Mouse (Mus musculus): Measurements from ENCODE around the gene Gm28230. TPM values are rescaled to one million over a fixed set of nuclear protein-coding genes. Genes with fewer than 3 reads are reported as not detected.
A peak's percentile ranks its signal among the peaks of the same experiment; 100 is the strongest.

Gm28230 gene
- polyA plus RNA-seq, 1 experiment from 2014 or later: not detected

DNA sequence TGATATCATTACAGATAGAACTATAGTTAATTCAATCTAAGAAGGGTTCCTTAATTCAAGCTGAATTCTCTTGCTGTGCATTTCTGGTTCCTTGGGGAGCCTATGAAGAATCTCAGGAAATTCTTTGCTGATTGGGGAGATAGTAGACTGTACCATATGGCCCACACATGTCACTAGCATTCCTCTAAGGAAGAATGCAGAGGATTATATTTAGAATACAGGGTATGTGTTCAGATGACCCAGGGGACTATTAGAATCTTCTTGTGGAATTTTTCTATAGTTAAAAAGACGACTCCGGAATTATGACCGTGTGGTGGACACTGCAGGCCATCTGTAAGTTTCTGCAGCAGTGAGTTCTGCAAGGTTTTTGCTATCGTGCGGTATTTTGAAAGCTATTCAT lies 54.9 kb downstream of the Gm28230 start:
- DNase-seq (ENCODE audit: low spot score) (no peak), ATAC-seq (replicated peaks; ENCODE audit: low FRiP score) (no peak)
- Histone ChIP-seq H3K9me3 (ENCODE audit: control insufficient read depth, low read length) (no peaks in the 10 kb centered on the region), H3K27me3 (ENCODE audit: control insufficient read depth, insufficient read depth, low read length) (no peaks in the 10 kb centered on the region), H3K4me3 (ENCODE audit: low read depth, low read length) (no peak overlapping the region), H3K36me3 (ENCODE audit: control insufficient read depth, insufficient read depth, low read length) (no peaks in the 10 kb centered on the region), H3K9ac (ENCODE audit: low read length) (no peak overlapping the region), H3K4me2 (ENCODE audit: low read depth, low read length, severe bottlenecking) (no peak overlapping the region), H3K4me1 (replicated peaks; ENCODE audit: control insufficient read depth, insufficient read depth, low read length) (no peaks in the 10 kb centered on the region), H3K27ac (ENCODE audit: low read depth, low read length) (no peak overlapping the region)
- WGBS: 90% methylated on average over 5 of the region's 5 CpGs

DNA sequence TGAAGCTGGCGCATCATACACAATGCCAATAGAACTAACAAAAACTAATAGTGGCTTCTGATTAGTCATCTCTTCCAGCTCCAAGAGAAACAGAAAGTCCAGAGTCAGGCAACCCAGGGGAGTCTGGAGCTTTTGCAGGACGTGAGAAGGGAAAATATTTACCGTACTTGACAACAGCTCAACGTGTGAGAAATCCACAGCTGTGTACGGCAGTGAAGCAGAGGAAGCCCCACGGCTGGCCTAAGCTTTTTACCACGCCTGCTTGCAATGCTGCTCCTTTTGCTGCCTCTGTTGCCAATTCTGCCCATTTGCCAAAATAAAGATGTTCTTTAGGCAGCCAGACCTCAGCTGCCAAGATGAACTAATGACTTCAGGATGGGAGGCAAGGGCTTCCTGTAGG lies 69.0 kb downstream of the Gm28230 start:
- 76% methylated on average over 7 of the region's 7 CpGs for WGBS
- no peak overlapping the region for H3K4me3 ChIP-seq (ENCODE audit: low read depth, low read length)
- H3K4me2 ChIP-seq (ENCODE audit: low read depth, low read length, severe bottlenecking): no peak overlapping the region
- no peak overlapping the region for H3K9ac ChIP-seq (ENCODE audit: low read length)
- no peak overlapping the region for H3K27ac ChIP-seq (ENCODE audit: low read depth, low read length)
- DNase-seq (ENCODE audit: low spot score) (no peak), ATAC-seq (replicated peaks; ENCODE audit: low FRiP score) (no peak)
- no peaks in the 10 kb centered on the region for H3K27me3 ChIP-seq (ENCODE audit: control insufficient read depth, insufficient read depth, low read length)
- H3K9me3 ChIP-seq (ENCODE audit: control insufficient read depth, low read length): no peaks in the 10 kb centered on the region
- H3K36me3 ChIP-seq (ENCODE audit: control insufficient read depth, insufficient read depth, low read length): no peaks in the 10 kb centered on the region
- no peaks in the 10 kb centered on the region for H3K4me1 ChIP-seq (replicated peaks; ENCODE audit: control insufficient read depth, insufficient read depth, low read length)

MicroRNAs within 50 kb of the gene (microRNA counts, 519-probe panel; counts per million panel counts)
- 31.2 counts per million for microRNA mmu-miR-10b

Small RNA genes within 50 kb of the gene (microRNA-seq; reads per million reads assigned to microRNA genes)
- gene Gm44463 (ENCODE audit: insufficient number of aligned reads): not detected
- 71.5 reads per million, percentile 30 among the genes with 10 or more reads in this experiment for gene Mir10b (ENCODE audit: insufficient number of aligned reads)

Other genes with a start within 250 kb of the Gm28230 start
- 46.1 and 46.3 TPM in 2 replicates for gene Lnpk, start 147.3 kb upstream of the Gm28230 start, polyA plus RNA-seq (2014; fragmentation: Nextera tagmentation; extraction: Ambion mirVana)
- gene Evx2, start 67.2 kb upstream of the Gm28230 start, polyA plus RNA-seq (2014; fragmentation: Nextera tagmentation; extraction: Ambion mirVana): not detected in 2 replicates
- not detected in 2 replicates for gene Hoxd13, start 58.4 kb upstream of the Gm28230 start, polyA plus RNA-seq (2014; fragmentation: Nextera tagmentation; extraction: Ambion mirVana)
- gene Hoxd12, start 51.7 kb upstream of the Gm28230 start, polyA plus RNA-seq (2014; fragmentation: Nextera tagmentation; extraction: Ambion mirVana): not detected in 2 replicates
- gene Hoxd11, start 47.2 kb upstream of the Gm28230 start, polyA plus RNA-seq (2014; fragmentation: Nextera tagmentation; extraction: Ambion mirVana): not detected in 2 replicates
- not detected in 2 replicates for gene Hoxd10, start 34.8 kb upstream of the Gm28230 start, polyA plus RNA-seq (2014; fragmentation: Nextera tagmentation; extraction: Ambion mirVana)
- not detected in 2 replicates for gene Hoxd9, start 29.0 kb upstream of the Gm28230 start, polyA plus RNA-seq (2014; fragmentation: Nextera tagmentation; extraction: Ambion mirVana)
- not detected in 2 replicates for gene Hoxd8, start 22.1 kb upstream of the Gm28230 start, polyA plus RNA-seq (2014; fragmentation: Nextera tagmentation; extraction: Ambion mirVana)
- gene Hoxd3, start 14.8 kb upstream of the Gm28230 start, polyA plus RNA-seq (2014; fragmentation: Nextera tagmentation; extraction: Ambion mirVana): 0.08 and 0.19 TPM in 2 replicates
- not detected in 2 replicates for gene Hoxd4, start 14.8 kb upstream of the Gm28230 start, polyA plus RNA-seq (2014; fragmentation: Nextera tagmentation; extraction: Ambion mirVana)
- gene Hoxd1, start 36.3 kb downstream of the Gm28230 start, polyA plus RNA-seq (2014; fragmentation: Nextera tagmentation; extraction: Ambion mirVana): not detected in 2 replicates
- 116 and 125 TPM in 2 replicates for gene Mtx2, start 99.1 kb downstream of the Gm28230 start, polyA plus RNA-seq (2014; fragmentation: Nextera tagmentation; extraction: Ambion mirVana)

Data from forebrain, embryonic 11.5 days (tissue).